Mouse (Mus musculus) stomach, embryonic 16.5 days (tissue): ENCODE data around the gene Recql. TPM values are rescaled to one million over a fixed set of nuclear protein-coding genes. Genes with fewer than 3 reads are reported as not detected.

Experiments
- ATAC-seq: fragments of 200-750 bp; cut with Nextera tagmentation; 2 replicates; pipeline ENCODE4 v1.8.0; 2017; ENCODE audit warnings: moderate number of reproducible peaks, moderate TSS enrichment; ENCODE audit not compliant: insufficient read depth, low FRiP score
- H3K27ac ChIP-seq: fragments of 300-500 bp; sonication (generic); 2 replicates; pipeline ENCODE4 v1.5.1; 2014; ENCODE audit warnings: low read length
- H3K27me3 ChIP-seq: fragments of 300-500 bp; sonication (generic); 2 replicates; pipeline ENCODE4 v1.6.1; 2014; ENCODE audit warnings: low read length, control low read depth, mixed read lengths; ENCODE audit not compliant: control insufficient read depth, insufficient read depth
- H3K36me3 ChIP-seq: fragments of 300-500 bp; sonication (generic); 2 replicates; pipeline ENCODE4 v1.6.1; 2014; ENCODE audit warnings: low read length; ENCODE audit not compliant: control insufficient read depth, insufficient read depth
- H3K4me1 ChIP-seq: fragments of 300-500 bp; sonication (generic); 2 replicates; pipeline ENCODE4 v1.6.1; 2014; ENCODE audit warnings: low read length, control low read depth, mixed read lengths; ENCODE audit not compliant: control insufficient read depth, insufficient read depth
- H3K4me2 ChIP-seq: fragments of 300-500 bp; sonication (generic); 2 replicates; pipeline ENCODE4 v1.6.1; 2014; ENCODE audit warnings: low read depth, low read length, mixed read lengths
- H3K4me3 ChIP-seq: fragments of 300-500 bp; sonication (generic); replicated peaks from 2 replicates; pipeline ENCODE4 v1.5.1; 2014; ENCODE audit warnings: mild to moderate bottlenecking, low read length
- H3K9ac ChIP-seq: fragments of 300-500 bp; sonication (generic); 2 replicates; pipeline ENCODE4 v1.6.1; 2014; ENCODE audit warnings: low read length
- H3K9me3 ChIP-seq: fragments of 300-500 bp; sonication (generic); replicated peaks from 2 replicates; pipeline ENCODE4 v1.6.1; 2016; ENCODE audit warnings: low read length, control low read depth; ENCODE audit not compliant: control insufficient read depth
- WGBS: fragments of 180-500 bp; shearing (Covaris S2); extraction: QIAGEN DNeasy Blood & Tissue Kit; methylation state at CpG from one replicate; pipeline ENCODE4 v1.1.7; 2014; 5-methylcytosine and 5-hydroxymethylcytosine counted together
- polyA plus RNA-seq: library from polyadenylated mRNA; unstranded; fragments of >200 nt; fragmentation: Nextera tagmentation; extraction: Ambion mirVana; gene quantifications from 2 replicates; pipeline ENCODE4 v1.2.1, GENCODE M21; 2015

Gene Recql
- polyA plus RNA-seq, 1 experiment from 2014 or later: 25.9 TPM

DNA sequence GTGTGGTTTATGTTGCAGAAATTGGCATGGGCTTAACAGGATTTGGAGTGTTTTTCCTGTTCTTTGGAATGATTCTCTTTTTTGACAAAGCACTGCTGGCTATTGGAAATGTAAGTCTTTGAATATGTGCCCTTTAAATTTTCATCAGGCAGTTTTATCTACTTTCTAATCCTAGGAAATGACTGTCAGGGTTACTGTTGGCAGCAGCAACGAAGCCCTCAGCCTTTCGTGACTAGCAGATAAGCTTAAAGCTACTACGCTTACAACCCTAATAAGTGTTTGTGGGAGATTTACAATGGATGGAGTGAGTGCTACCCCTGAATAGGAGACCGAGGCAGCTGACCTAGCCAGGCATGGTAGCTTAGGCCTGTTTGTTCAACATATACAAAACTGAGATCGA, 5.4 kb upstream of the Recql start:
- Histone ChIP-seq H3K9me3 (no peaks in the 10 kb centered on the region), H3K4me3 (no peak overlapping the region), H3K27me3 (no peaks in the 10 kb centered on the region), H3K4me1 (peaks cover 4% of the 10 kb centered on the region; the same call in 1 of the 2 replicates), H3K4me2 (no peak overlapping the region), H3K27ac (no peak overlapping the region), H3K9ac (no peak overlapping the region), H3K36me3 (peaks cover 8% of the 10 kb centered on the region)
- 78% methylated on average over 5 of the region's 5 CpGs for WGBS
- no peak for ATAC-seq

DNA sequence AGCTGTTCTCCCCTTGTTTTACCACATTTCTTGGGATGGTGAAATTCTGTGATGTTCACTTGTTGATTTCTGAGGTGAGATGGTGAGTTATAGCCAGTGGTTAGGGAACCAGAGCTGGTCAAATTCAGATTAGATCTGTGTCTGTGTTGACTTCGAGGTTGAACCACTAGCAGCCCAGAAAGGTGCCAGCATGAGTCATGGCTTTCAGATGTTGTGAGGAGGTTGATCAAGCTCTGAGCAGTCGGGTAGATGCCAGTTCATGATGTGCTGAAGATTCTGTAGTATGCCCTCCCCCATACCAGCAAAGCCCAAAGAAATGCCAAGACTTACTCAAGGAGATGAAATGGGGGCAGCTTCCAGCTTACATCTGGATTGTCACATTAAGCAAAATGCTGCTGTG, 2.2 kb upstream of the Recql start:
- H3K4me1 ChIP-seq: peaks cover 4% of the 10 kb centered on the region; the same call in 1 of the 2 replicates
- WGBS: 75% methylated on average over 2 of the region's 2 CpGs
- no peaks in the 10 kb centered on the region for H3K36me3 ChIP-seq
- no peaks in the 10 kb centered on the region for H3K9me3 ChIP-seq
- no peak for ATAC-seq
- H3K9ac ChIP-seq: no peak overlapping the region
- H3K4me2 ChIP-seq: no peak overlapping the region
- H3K27me3 ChIP-seq: no peaks in the 10 kb centered on the region
- no peak overlapping the region for H3K27ac ChIP-seq
- no peak overlapping the region for H3K4me3 ChIP-seq

DNA sequence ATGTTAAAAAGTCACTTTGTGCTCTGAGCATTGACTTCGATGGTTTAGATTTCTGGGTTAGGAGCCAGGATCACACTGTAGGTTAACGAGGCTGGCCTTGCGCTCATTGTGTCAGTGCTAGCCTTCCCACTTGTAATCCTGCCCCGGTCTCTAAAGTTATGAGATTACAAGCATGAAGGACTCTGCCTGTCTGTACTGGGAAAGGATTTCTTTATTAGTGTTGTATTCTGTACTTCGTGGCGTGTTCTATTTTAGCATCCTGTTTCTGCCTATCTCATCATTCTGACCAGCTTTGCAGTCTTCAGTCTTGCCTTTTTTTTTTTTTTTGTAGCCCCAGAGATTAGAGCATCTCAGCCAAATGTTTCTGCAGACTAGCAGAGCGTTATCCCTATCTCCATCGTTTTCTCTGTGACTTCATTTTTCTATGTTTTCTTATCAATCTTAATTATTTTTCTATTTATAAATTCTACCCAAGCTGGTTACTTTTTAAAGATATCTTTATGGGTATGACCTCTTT, 926 bp upstream of the Recql start:
- Histone ChIP-seq H3K9ac (peak overlapping the region; percentile 88), H3K36me3 (no peaks in the 10 kb centered on the region), H3K4me3 (peak overlapping the region; percentile 69), H3K27me3 (no peaks in the 10 kb centered on the region), H3K27ac (no peak overlapping the region), H3K4me2 (peak overlapping the region; percentile 65), H3K9me3 (no peaks in the 10 kb centered on the region), H3K4me1 (peaks cover 4% of the 10 kb centered on the region; the same call in 1 of the 2 replicates)
- ATAC-seq: no peak
- 14% methylated on average over 8 of the region's 8 CpGs for WGBS

DNA sequence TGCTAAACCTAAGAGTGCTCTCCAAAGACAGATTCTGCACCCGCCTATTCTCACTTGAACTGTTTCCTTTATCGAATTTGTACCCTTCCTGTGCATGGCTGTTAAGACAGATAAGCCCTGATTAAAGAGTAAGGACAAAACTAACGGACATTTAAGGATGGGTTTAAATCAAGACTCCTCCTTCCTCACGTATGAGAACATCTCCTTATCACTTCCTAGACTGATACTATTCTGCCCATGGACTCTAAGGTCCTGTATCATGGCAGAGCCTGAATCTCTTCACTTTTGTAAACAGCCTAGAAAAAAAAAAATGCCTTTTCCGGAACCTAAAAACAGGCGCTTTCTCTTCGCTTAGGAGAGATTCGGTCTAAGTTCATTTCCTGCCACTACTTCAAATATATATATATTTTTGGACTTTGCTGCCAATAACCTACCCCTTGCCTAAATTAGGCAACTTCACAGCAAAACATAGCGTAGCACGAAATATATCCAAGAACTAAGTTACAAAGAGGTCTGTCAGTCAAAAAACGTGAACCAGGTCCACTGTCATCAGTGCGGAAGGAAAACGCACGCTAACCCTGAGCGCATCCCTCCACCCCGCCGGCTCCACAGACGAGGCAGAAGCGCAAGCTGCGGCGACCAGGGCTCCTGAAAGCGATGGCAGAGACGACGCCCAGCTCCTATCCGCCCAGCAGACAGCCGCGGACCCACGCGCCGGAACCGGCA, 439 bp downstream of the Recql start:
- 5% methylated on average over 31 of the region's 31 CpGs for WGBS
- peak overlapping the region; percentile 88 for H3K9ac ChIP-seq
- peak; percentile 69 for ATAC-seq

DNA sequence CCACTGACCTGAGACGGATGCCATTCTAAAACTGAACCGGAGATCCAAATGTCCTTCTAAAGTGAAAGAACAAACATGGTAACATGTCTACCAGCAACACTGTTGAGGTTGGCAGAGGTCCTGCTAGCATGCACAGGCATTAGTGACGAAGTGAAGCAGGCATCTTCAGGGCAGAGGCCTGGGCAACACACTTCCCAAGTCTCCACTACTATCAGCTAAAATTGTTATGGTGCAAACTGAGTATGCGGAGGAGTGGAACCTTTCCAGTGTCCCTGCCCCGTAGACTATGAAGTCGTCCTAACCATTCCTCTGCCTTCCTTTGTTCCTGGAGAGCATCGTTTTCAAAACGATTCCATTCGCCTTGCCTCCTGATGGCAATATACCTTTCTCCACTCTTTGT, 2.4 kb downstream of the Recql start:
- peaks cover 4% of the 10 kb centered on the region; the same call in 1 of the 2 replicates for H3K4me1 ChIP-seq
- WGBS: 91% methylated on average over 9 of the region's 9 CpGs
- ATAC-seq: no peak
- no peak overlapping the region for H3K4me3 ChIP-seq
- H3K9me3 ChIP-seq: no peaks in the 10 kb centered on the region
- no peak overlapping the region for H3K9ac ChIP-seq
- H3K4me2 ChIP-seq: no peak overlapping the region
- no peaks in the 10 kb centered on the region for H3K36me3 ChIP-seq
- no peak overlapping the region for H3K27ac ChIP-seq
- no peaks in the 10 kb centered on the region for H3K27me3 ChIP-seq

More for the DNA sequence above, 439 bp downstream of the Recql start:
- Histone ChIP-seq H3K9me3 (no peaks in the 10 kb centered on the region), H3K4me1 (peaks cover 4% of the 10 kb centered on the region; the same call in 1 of the 2 replicates), H3K27ac (no peak overlapping the region), H3K36me3 (no peaks in the 10 kb centered on the region), H3K27me3 (no peaks in the 10 kb centered on the region), H3K4me3 (peak overlapping the region; percentile 69), H3K4me2 (peak overlapping the region; percentile 62)

DNA sequence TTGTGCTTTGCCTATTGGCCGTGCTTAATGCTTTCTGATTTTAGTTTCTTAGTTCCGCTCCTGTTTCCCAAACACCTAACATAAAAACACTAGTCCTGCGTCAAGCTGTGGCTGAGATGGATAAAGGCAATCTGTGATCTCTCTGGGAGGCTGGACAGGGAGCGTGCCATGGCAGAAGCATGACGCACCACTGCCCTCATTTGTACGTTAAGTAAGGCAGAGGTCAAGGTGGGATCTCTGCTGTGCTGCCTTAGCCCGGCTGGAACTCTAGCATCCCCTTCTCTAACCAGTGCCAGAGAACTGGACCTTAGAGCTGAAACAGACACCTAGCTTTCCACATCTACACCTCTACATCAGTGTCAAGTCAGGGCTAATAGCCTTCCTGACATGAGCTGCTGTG, 5.3 kb downstream of the Recql start:
- no peak overlapping the region for H3K4me2 ChIP-seq
- no peak overlapping the region for H3K27ac ChIP-seq
- H3K9me3 ChIP-seq: no peaks in the 10 kb centered on the region
- peaks cover 1% of the 10 kb centered on the region for H3K36me3 ChIP-seq
- H3K27me3 ChIP-seq: no peaks in the 10 kb centered on the region
- WGBS: 90% methylated on average over 7 of the region's 7 CpGs
- H3K9ac ChIP-seq: no peak overlapping the region
- H3K4me3 ChIP-seq: no peak overlapping the region
- no peaks in the 10 kb centered on the region for H3K4me1 ChIP-seq
- no peak for ATAC-seq

DNA sequence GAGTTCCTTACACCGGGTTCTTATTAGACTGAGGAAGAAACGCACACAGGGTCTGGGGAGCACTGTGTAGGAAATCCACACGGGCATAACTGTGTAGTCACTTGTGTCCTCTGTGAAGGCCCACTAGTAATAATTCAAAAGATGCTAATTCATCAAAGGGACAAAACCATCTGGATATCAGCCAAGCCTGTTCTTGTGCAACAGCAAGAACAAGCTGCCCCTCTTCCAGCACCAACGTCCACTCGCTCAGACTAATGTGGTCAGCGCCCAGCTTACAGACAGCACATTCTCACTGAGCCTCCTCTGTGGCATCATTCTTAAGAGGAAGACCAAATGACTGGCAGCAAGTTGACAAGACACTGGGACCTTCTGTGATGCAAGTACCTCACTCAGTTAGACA, 6.9 kb downstream of the Recql start:
- 87% methylated on average over 6 of the region's 6 CpGs for WGBS
- H3K27ac ChIP-seq: no peak overlapping the region
- H3K4me3 ChIP-seq: no peak overlapping the region

DNA sequence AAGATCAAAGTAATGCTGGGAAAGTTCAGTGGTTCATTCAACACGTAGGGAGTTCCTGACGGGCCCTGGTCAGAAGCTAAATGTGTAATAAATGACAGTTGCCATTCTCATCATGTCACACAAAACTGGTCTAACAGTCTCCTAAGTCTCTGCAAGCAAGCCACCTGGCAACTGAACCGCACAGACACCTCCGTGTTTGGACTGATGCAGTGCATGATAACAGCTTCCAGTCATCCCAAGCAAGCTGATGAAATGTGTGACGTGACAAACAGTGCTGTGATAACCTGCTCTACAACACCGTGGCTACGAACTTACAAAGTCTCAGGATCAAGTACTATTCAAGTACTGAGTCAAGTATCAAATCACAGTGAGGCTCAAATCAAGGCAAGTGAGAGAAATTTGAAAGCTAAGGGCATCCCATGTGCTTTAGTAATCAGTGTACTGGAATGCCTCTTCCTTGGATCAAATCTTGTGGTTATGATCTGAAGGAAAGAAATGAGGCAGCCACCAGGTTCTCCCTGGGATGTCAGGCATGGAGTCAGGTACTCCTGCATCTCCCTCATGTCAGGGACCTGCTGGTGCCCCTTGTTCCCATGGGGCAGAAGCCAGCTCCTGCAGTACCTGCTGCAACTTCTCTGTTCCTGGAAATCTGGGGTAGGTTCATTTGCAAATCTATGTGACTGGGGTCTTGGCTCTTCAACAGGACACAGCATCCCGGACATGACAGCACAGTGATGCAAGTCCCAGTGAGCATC, 8.1 kb downstream of the Recql start:
- Histone ChIP-seq H3K9ac (no peak overlapping the region), H3K27ac (no peak overlapping the region), H3K9me3 (no peaks in the 10 kb centered on the region), H3K4me1 (no peaks in the 10 kb centered on the region), H3K27me3 (no peaks in the 10 kb centered on the region), H3K4me3 (no peak overlapping the region), H3K36me3 (peaks cover 7% of the 10 kb centered on the region), H3K4me2 (no peak overlapping the region)
- 82% methylated on average over 8 of the region's 8 CpGs for WGBS
- no peak for ATAC-seq

More for the DNA sequence above, 6.9 kb downstream of the Recql start:
- Histone ChIP-seq H3K4me2 (no peak overlapping the region), H3K9ac (no peak overlapping the region), H3K9me3 (no peaks in the 10 kb centered on the region), H3K36me3 (peaks cover 7% of the 10 kb centered on the region), H3K4me1 (no peaks in the 10 kb centered on the region), H3K27me3 (no peaks in the 10 kb centered on the region)
- no peak for ATAC-seq

DNA sequence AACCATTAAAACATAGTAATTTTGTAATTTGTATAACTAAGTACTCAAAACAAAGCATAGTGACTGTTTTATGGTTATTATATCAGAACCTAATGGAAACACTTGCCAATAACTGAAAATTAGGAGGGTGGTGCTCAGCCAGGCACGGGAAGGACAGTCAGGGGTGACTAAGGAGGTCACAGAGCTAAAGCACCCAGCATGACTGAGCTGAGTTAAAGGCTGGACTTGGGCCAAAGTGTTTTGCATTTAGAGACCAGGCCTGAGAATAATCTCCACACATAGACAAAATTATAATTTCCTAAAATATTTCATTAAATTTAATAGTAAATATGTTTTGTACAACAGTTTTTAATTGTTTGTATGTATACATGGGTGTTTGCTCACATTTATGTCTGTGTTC, 9.8 kb downstream of the Recql start:
- Histone ChIP-seq H3K9me3 (no peaks in the 10 kb centered on the region), H3K36me3 (peaks cover 7% of the 10 kb centered on the region), H3K4me2 (no peak overlapping the region), H3K27ac (no peak overlapping the region), H3K27me3 (no peaks in the 10 kb centered on the region), H3K4me1 (no peaks in the 10 kb centered on the region), H3K4me3 (no peak overlapping the region), H3K9ac (no peak overlapping the region)
- no peak for ATAC-seq
- 55% methylated on average over 1 of the region's 1 CpGs for WGBS
